Mouse (Mus musculus) kidney, adult 8-10 months (tissue): ENCODE data around the gene Mybpc2.

ENCODE experiments used
- DNase-seq, 2 experiments: peaks; one replicate each; pipeline ENCODE4 v3.0.0; 2022

Gene Mybpc2

GRCm38 (mm10) chr7:44461503-44462217 is 62.8 kb downstream of the Mybpc2 start:
- no peak for DNase-seq

GRCm38 (mm10) chr7:44460767-44461502 is 63.5 kb downstream of the Mybpc2 start:
- no peak for DNase-seq

- no peak for DNase-seq
Observed at GRCm38 (mm10) chr7:44460067-44460466, 64.4 kb downstream of the Mybpc2 start.

- no peak for DNase-seq
Observed at GRCm38 (mm10) chr7:44456302-44456701, 68.2 kb downstream of the Mybpc2 start.

- no peak for DNase-seq
Observed at GRCm38 (mm10) chr7:44453256-44453655, 71.2 kb downstream of the Mybpc2 start.
